Mouse (Mus musculus): ENCODE measurements at regions not wholly inside any gene's neighbourhood (a gene's known extent, or its start where the extent isn't known, plus 50 kb on each side); places are given as distances from the start of the nearest gene placed in this dataset.

DNA sequence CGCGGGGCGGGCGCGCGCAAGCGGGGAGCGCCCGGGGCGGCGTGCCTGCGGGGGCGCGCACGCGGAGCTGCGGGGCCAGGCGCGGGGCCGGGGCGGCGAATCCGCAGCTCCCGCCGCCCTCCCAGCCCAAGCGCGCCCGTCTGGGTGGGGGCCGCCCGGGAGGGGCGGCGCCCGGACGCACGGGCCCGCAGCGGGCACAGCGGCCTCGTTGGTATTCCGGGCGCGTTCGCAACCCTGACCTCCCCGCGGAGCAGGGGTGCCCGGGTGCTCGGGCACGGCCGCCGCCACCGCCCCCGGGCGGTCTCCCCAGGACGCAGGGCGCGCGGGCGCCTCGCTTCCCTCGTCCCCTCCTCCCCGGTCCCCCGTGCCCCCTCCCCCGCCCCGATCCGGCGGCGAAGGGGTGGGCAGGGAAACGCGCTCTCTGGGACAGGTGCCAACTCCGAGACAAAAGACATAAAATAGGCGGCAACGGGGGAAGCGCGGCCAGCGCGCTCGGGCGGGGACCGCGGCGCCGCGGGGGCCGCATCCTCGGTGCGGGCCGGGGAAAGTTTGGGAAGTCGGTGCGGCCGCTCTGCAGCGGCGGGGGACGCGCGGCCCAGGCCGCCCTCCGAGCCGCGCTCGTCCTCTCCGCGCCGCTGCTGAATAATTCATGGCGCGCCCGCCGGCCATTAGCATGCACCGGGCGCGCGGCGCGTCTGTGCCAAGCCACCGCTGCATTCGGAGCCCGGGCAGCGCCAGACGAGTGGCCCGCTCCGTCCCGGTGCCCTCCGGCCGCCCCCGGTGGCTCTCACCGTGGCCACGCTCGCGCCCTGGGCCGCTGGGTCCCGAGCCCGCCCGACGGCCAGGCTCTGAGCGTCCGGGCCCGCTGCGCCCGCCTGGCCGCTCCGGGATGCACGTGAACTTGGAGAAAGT lies 63.7 kb upstream of the Ppara start:
- no peak for TF ChIP-seq CTCF (IDR thresholded peaks at IDR 0.05; ENCODE audit: borderline replicate concordance, insufficient read depth, low read length)
- TF ChIP-seq POLR2A (IDR thresholded peaks at IDR 0.05; ENCODE audit: low read depth, low read length), result peak; percentile 70
